Mouse (Mus musculus) hindbrain, postnatal 0 days (tissue): ENCODE data around the gene Dhcr24. TPM values are rescaled to one million over a fixed set of nuclear protein-coding genes. Genes with fewer than 3 reads are reported as not detected.

Experiments used
- ATAC-seq: fragments of 200-750 bp; cut with Nextera tagmentation; 2 replicates; pipeline ENCODE4 v1.8.0; 2017; ENCODE audit warnings: mild to moderate bottlenecking, moderate TSS enrichment, moderate library complexity
- DNase-seq: peaks from one replicate; pipeline ENCODE4 v3.0.0-alpha.2; 2015; ENCODE audit warnings: low spot score
- H3K27ac ChIP-seq: fragments of 300-500 bp; sonication (generic); 2 replicates; pipeline ENCODE4 v1.5.1; 2014; ENCODE audit warnings: mild to moderate bottlenecking
- H3K27me3 ChIP-seq: fragments of 300-500 bp; sonication (generic); 2 replicates; pipeline ENCODE4 v1.6.1; 2014; ENCODE audit warnings: low read length, mixed read lengths; ENCODE audit not compliant: insufficient read depth
- H3K36me3 ChIP-seq: fragments of 300-500 bp; sonication (generic); 2 replicates; pipeline ENCODE4 v1.6.1; 2014; ENCODE audit warnings: low read length, mixed read lengths; ENCODE audit not compliant: insufficient read depth
- H3K4me1 ChIP-seq: fragments of 300-500 bp; sonication (generic); 2 replicates; pipeline ENCODE4 v1.6.1; 2014; ENCODE audit warnings: antibody characterized with exemption, low read length, mixed read lengths; ENCODE audit not compliant: insufficient read depth
- H3K4me2 ChIP-seq: fragments of 300-500 bp; sonication (generic); 2 replicates; pipeline ENCODE4 v1.6.1; 2014; ENCODE audit warnings: low read depth, mild to moderate bottlenecking, low read length, moderate library complexity, mixed read lengths
- H3K4me3 ChIP-seq: fragments of 300-500 bp; sonication (generic); 2 replicates; pipeline ENCODE4 v1.5.1; 2014; ENCODE audit warnings: low read length
- H3K9ac ChIP-seq: fragments of 300-500 bp; sonication (generic); replicated peaks from 2 replicates; pipeline ENCODE4 v1.6.1; 2014; ENCODE audit warnings: mild to moderate bottlenecking, low read length, moderate library complexity, mixed read lengths
- H3K9me3 ChIP-seq: fragments of 300-500 bp; sonication (generic); 2 replicates; pipeline ENCODE4 v1.6.1; 2016; ENCODE audit warnings: low read length, mixed read lengths
- CTCF ChIP-seq: IDR thresholded peaks from 2 replicates; pipeline ENCODE4 v1.5.1; 2016; ENCODE audit warnings: antibody characterized with exemption, control low read depth, low read depth
- WGBS: fragments of 180-500 bp; shearing (Covaris S2); extraction: QIAGEN DNeasy Blood & Tissue Kit; methylation state at CpG from one replicate; pipeline ENCODE4 v1.1.7; 2014; 5-methylcytosine and 5-hydroxymethylcytosine counted together
- polyA plus RNA-seq: library from polyadenylated mRNA; unstranded; fragments of >200 nt; fragmentation: Nextera tagmentation; extraction: Ambion mirVana; gene quantifications from 2 replicates; pipeline ENCODE4 v1.2.1, GENCODE M21; 2015
- total RNA-seq: library from RNA; depleted of rRNA; stranded (reverse); fragments of >200 nt; gene quantifications from 2 replicates; pipeline ENCODE4 v1.2.3, GENCODE M21; 2014

Dhcr24 gene
- total and polyA plus RNA-seq, 2 experiments from 2014 or later: 8.7 to 127 TPM

- H3K4me3 ChIP-seq: no peak overlapping the region
- no peaks in the 10 kb centered on the region for H3K9me3 ChIP-seq
- peaks cover 51% of the 10 kb centered on the region for H3K36me3 ChIP-seq
- H3K4me2 ChIP-seq: no peak overlapping the region
- ATAC-seq (no peak), DNase-seq (no peak)
- no peak overlapping the region for H3K9ac ChIP-seq
- no peaks in the 10 kb centered on the region for H3K4me1 ChIP-seq
- H3K27ac ChIP-seq: no peak overlapping the region
- TF ChIP-seq CTCF: no peak
- WGBS: 83% methylated on average over 11 of the region's 11 CpGs
- H3K27me3 ChIP-seq: no peaks in the 10 kb centered on the region
These were observed 10.4 kb downstream of the Dhcr24 start for GRCm38 (mm10) chr4:106571081-106571724.

- DNase-seq: no peak
- Histone ChIP-seq H3K4me3 (no peak overlapping the region), H3K9ac (no peak overlapping the region), H3K27ac (no peak overlapping the region), H3K4me1 (no peaks in the 10 kb centered on the region), H3K27me3 (no peaks in the 10 kb centered on the region), H3K4me2 (no peak overlapping the region), H3K36me3 (peaks cover 69% of the 10 kb centered on the region), H3K9me3 (no peaks in the 10 kb centered on the region)
- WGBS: 88% methylated on average over 8 of the region's 8 CpGs
- no peak for ATAC-seq
- TF ChIP-seq CTCF: no peak
These were observed 14.2 kb downstream of the Dhcr24 start for GRCm38 (mm10) chr4:106575022-106575421.

GRCm38 (mm10) chr4:106577511-106577910, 16.7 kb downstream of the Dhcr24 start:
- Histone ChIP-seq H3K27ac (no peak overlapping the region), H3K36me3 (peaks cover 62% of the 10 kb centered on the region), H3K9me3 (no peaks in the 10 kb centered on the region), H3K4me3 (no peak overlapping the region), H3K4me1 (no peaks in the 10 kb centered on the region), H3K9ac (no peak overlapping the region), H3K4me2 (no peak overlapping the region), H3K27me3 (no peaks in the 10 kb centered on the region)
- ATAC-seq (0 out of 2 replicates have a peak, but pooled peaks have one; percentile 6), DNase-seq (no peak)
- WGBS: 65% methylated on average over 7 of the region's 7 CpGs
- no peak for TF ChIP-seq CTCF

GRCm38 (mm10) chr4:106581176-106581864, 20.5 kb downstream of the Dhcr24 start:
- H3K4me2 ChIP-seq: no peak overlapping the region
- H3K9ac ChIP-seq: no peak overlapping the region
- H3K4me3 ChIP-seq: no peak overlapping the region
- H3K27ac ChIP-seq: no peak overlapping the region
- WGBS: 78% methylated on average over 14 of the region's 14 CpGs
- peaks cover 60% of the 10 kb centered on the region for H3K36me3 ChIP-seq
- DNase-seq (no peak), ATAC-seq (no peak)
- no peak for TF ChIP-seq CTCF
- H3K27me3 ChIP-seq: no peaks in the 10 kb centered on the region
- no peaks in the 10 kb centered on the region for H3K4me1 ChIP-seq
- no peaks in the 10 kb centered on the region for H3K9me3 ChIP-seq

- no peaks in the 10 kb centered on the region for H3K9me3 ChIP-seq
- DNase-seq: no peak
- H3K9ac ChIP-seq: no peak overlapping the region
- peaks cover 60% of the 10 kb centered on the region for H3K36me3 ChIP-seq
- no peak overlapping the region for H3K4me2 ChIP-seq
- 91% methylated on average over 15 of the region's 15 CpGs for WGBS
- no peak overlapping the region for H3K4me3 ChIP-seq
- H3K27ac ChIP-seq: no peak overlapping the region
- H3K4me1 ChIP-seq: no peaks in the 10 kb centered on the region
- no peak for TF ChIP-seq CTCF
- no peaks in the 10 kb centered on the region for H3K27me3 ChIP-seq
- ATAC-seq: no peak
These were observed 21.0 kb downstream of the Dhcr24 start for GRCm38 (mm10) chr4:106581865-106582204.

GRCm38 (mm10) chr4:106582428-106583153, 21.8 kb downstream of the Dhcr24 start:
- Histone ChIP-seq H3K4me3 (no peak overlapping the region), H3K9me3 (no peaks in the 10 kb centered on the region), H3K4me1 (no peaks in the 10 kb centered on the region), H3K27me3 (no peaks in the 10 kb centered on the region), H3K9ac (no peak overlapping the region), H3K36me3 (peaks cover 62% of the 10 kb centered on the region), H3K4me2 (no peak overlapping the region), H3K27ac (no peak overlapping the region)
- no peak for ATAC-seq
- 88% methylated on average over 12 of the region's 12 CpGs for WGBS
- DNase-seq: no peak
- TF ChIP-seq CTCF: no peak
